Mouse (Mus musculus) MEL (cell line): ENCODE data around the gene Nxph4. TPM values are rescaled to one million over a fixed set of nuclear protein-coding genes. Genes with fewer than 3 reads are reported as not detected.
A peak's percentile ranks its signal among the peaks of the same experiment; 100 is the strongest.

Source experiments
- DNase-seq: peaks from one replicate; pipeline ENCODE4 v3.0.0; 2011; ENCODE audit warnings: low read depth, low spot score
- H3K27ac ChIP-seq: 2 replicates; pipeline ENCODE4 v1.5.1; 2012; ENCODE audit warnings: low read depth, mild to moderate bottlenecking, control low read depth, low read length, moderate library complexity; ENCODE audit not compliant: control insufficient read depth
- H3K27me3 ChIP-seq, 2 experiments: fragments of 150-350 bp in 1 of 2; sonication (generic) in 1 of 2; 2 replicates each; pipeline ENCODE4 v1.6.1; 2012; ENCODE audit warnings: low read length in 2 of 2, mild to moderate bottlenecking in 2 of 2, improper control_type of control experiment in 1 of 2, moderate library complexity in 1 of 2; ENCODE audit not compliant: insufficient read depth in 2 of 2, control insufficient read depth in 1 of 2
- H3K36me3 ChIP-seq, 2 experiments: 2 replicates each; pipeline ENCODE4 v1.6.1; 2012 to 2014; ENCODE audit warnings: low read length in 2 of 2, improper control_type of control experiment in 1 of 2, inconsistent platforms in 1 of 2, mild to moderate bottlenecking in 1 of 2; ENCODE audit not compliant: insufficient read depth in 2 of 2, control insufficient read depth in 1 of 2
- H3K4me1 ChIP-seq, 2 experiments: fragments of 150-350 bp in 1 of 2; sonication (generic) in 1 of 2; 2 replicates each; pipeline ENCODE4 v1.6.1; 2012; ENCODE audit warnings: low read length in 2 of 2, improper control_type of control experiment in 1 of 2, mild to moderate bottlenecking in 1 of 2; ENCODE audit not compliant: insufficient read depth in 2 of 2, control insufficient read depth in 1 of 2
- H3K4me3 ChIP-seq, 2 experiments: fragments of 150-350 bp in 1 of 2; sonication (generic) in 1 of 2; 2 replicates each; pipeline ENCODE4 v1.5.1; 2012; ENCODE audit warnings: low read depth in 2 of 2, low read length in 2 of 2, mild to moderate bottlenecking in 2 of 2, moderate library complexity in 2 of 2, control low read depth in 1 of 2, improper control_type of control experiment in 1 of 2; ENCODE audit not compliant: control insufficient read depth in 1 of 2, insufficient read depth in 1 of 2
- H3K79me2 ChIP-seq: 2 replicates; pipeline ENCODE4 v1.6.1; 2012; ENCODE audit warnings: mild to moderate bottlenecking, low read length, moderate library complexity; ENCODE audit not compliant: control insufficient read depth, poor library complexity, insufficient read depth
- H3K9ac ChIP-seq: 2 replicates; pipeline ENCODE4 v1.6.1; 2012; ENCODE audit warnings: low read depth, mild to moderate bottlenecking, control low read depth, low read length, moderate library complexity; ENCODE audit not compliant: control insufficient read depth, poor library complexity, severe bottlenecking
- H3K9me3 ChIP-seq: fragments of 150-350 bp; sonication (generic); replicated peaks from 2 replicates; pipeline ENCODE4 v1.6.1; 2012; ENCODE audit warnings: mild to moderate bottlenecking, low read length, improper control_type of control experiment, moderate library complexity; ENCODE audit not compliant: insufficient read depth
- BHLHE40 ChIP-seq: IDR thresholded peaks from 2 replicates; pipeline ENCODE4 v1.6.1; 2012; ENCODE audit warnings: low read depth, mild to moderate bottlenecking, inconsistent platforms, low read length, improper control_type of control experiment, borderline replicate concordance
- CTCF ChIP-seq, 3 experiments: IDR thresholded peaks in 2 of 3; conservative IDR thresholded peaks in 1 of 3; 2 replicates each; pipeline ENCODE4 v1.5.1; 2011 to 2012; ENCODE audit warnings: low read length in 3 of 3, low read depth in 2 of 3, mild to moderate bottlenecking in 2 of 3, improper control_type of control experiment in 1 of 3, inconsistent platforms in 1 of 3, mixed read lengths in 1 of 3, moderate library complexity in 1 of 3; ENCODE audit not compliant: control insufficient read depth in 1 of 3, insufficient read depth in 1 of 3, poor library complexity in 1 of 3, severe bottlenecking in 1 of 3
- E2F4 ChIP-seq: IDR thresholded peaks from 2 replicates; pipeline ENCODE4 v1.6.1; 2011; ENCODE audit warnings: low read depth, low read length, improper control_type of control experiment, borderline replicate concordance
- ELF1 ChIP-seq: IDR thresholded peaks from 2 replicates; pipeline ENCODE4 v1.6.1; 2014; ENCODE audit warnings: low read depth, mild to moderate bottlenecking, inconsistent platforms, low read length, improper control_type of control experiment, moderate library complexity
- EP300 ChIP-seq, 2 experiments: IDR thresholded peaks; 2 replicates each; pipeline ENCODE4 v1.6.1; 2011; ENCODE audit warnings: improper control_type of control experiment in 2 of 2, low read length in 2 of 2, low read depth in 1 of 2, mild to moderate bottlenecking in 1 of 2
- ETS1 ChIP-seq: IDR thresholded peaks from 2 replicates; pipeline ENCODE4 v1.6.1; 2012; ENCODE audit warnings: low read depth, mild to moderate bottlenecking, inconsistent platforms, low read length, improper control_type of control experiment, moderate library complexity
- GATA1 ChIP-seq: IDR thresholded peaks from 2 replicates; pipeline ENCODE4 v1.6.1; 2011; ENCODE audit warnings: low read depth, low read length, improper control_type of control experiment
- HCFC1 ChIP-seq: IDR thresholded peaks from 2 replicates; pipeline ENCODE4 v1.6.1; 2012; ENCODE audit warnings: low read depth, mild to moderate bottlenecking, inconsistent platforms, low read length, improper control_type of control experiment, moderate library complexity
- JUND ChIP-seq: IDR thresholded peaks from 2 replicates; pipeline ENCODE4 v1.6.1; 2011; ENCODE audit warnings: low read depth, mild to moderate bottlenecking, improper control_type of control experiment, low read length
- KAT2A ChIP-seq: conservative IDR thresholded peaks from 2 replicates; pipeline ENCODE4 v1.6.1; 2012; ENCODE audit warnings: low read depth, low read length, improper control_type of control experiment, inconsistent platforms
- MAFK ChIP-seq: IDR thresholded peaks from 2 replicates; pipeline ENCODE4 v1.6.1; 2011; ENCODE audit warnings: low read depth, mild to moderate bottlenecking, low read length, improper control_type of control experiment, borderline replicate concordance
- MAZ ChIP-seq: IDR thresholded peaks from 2 replicates; pipeline ENCODE4 v1.6.1; 2012; ENCODE audit warnings: low read depth, mild to moderate bottlenecking, inconsistent platforms, low read length, improper control_type of control experiment
- MXI1 ChIP-seq: IDR thresholded peaks from 2 replicates; pipeline ENCODE4 v1.6.1; 2011; ENCODE audit warnings: mild to moderate bottlenecking, low read depth, low read length, improper control_type of control experiment
- MYB ChIP-seq: IDR thresholded peaks from 2 replicates; pipeline ENCODE4 v1.6.1; 2011; ENCODE audit warnings: mild to moderate bottlenecking, low read depth, low read length, improper control_type of control experiment
- MYC ChIP-seq: IDR thresholded peaks from 2 replicates; pipeline ENCODE4 v1.6.1; 2011; ENCODE audit warnings: low read depth, mild to moderate bottlenecking, low read length, improper control_type of control experiment, moderate library complexity
- NELFE ChIP-seq: IDR thresholded peaks from 2 replicates; pipeline ENCODE4 v1.6.1; 2011; ENCODE audit warnings: low read depth, low read length, improper control_type of control experiment
- NRF1 ChIP-seq: IDR thresholded peaks from 2 replicates; pipeline ENCODE4 v1.6.1; 2014; ENCODE audit warnings: low read depth, mild to moderate bottlenecking, inconsistent platforms, low read length, improper control_type of control experiment, moderate library complexity; ENCODE audit not compliant: poor library complexity, insufficient read depth, severe bottlenecking
- POLR2A ChIP-seq, 2 experiments: IDR thresholded peaks; 2 replicates each; pipeline ENCODE4 v1.6.1; 2011 to 2012; ENCODE audit warnings: low read length in 2 of 2, mild to moderate bottlenecking in 2 of 2, control low read depth in 1 of 2, improper control_type of control experiment in 1 of 2, low read depth in 1 of 2, moderate library complexity in 1 of 2; ENCODE audit not compliant: control insufficient read depth in 1 of 2, insufficient read depth in 1 of 2, poor library complexity in 1 of 2
- POLR2AphosphoS5 ChIP-seq: IDR thresholded peaks from 2 replicates; pipeline ENCODE4 v1.6.1; 2012; ENCODE audit warnings: low read depth, borderline replicate concordance, mild to moderate bottlenecking, inconsistent platforms, low read length, moderate library complexity, mixed read lengths
- RAD21 ChIP-seq: IDR thresholded peaks from 2 replicates; pipeline ENCODE4 v1.6.1; 2011; ENCODE audit warnings: mild to moderate bottlenecking, low read depth, low read length, improper control_type of control experiment
- RCOR1 ChIP-seq: IDR thresholded peaks from 2 replicates; pipeline ENCODE4 v1.6.1; 2012; ENCODE audit warnings: low read depth, mild to moderate bottlenecking, inconsistent platforms, low read length, improper control_type of control experiment
- SIN3A ChIP-seq: IDR thresholded peaks from 2 replicates; pipeline ENCODE4 v1.6.1; 2012; ENCODE audit warnings: low read length, improper control_type of control experiment, inconsistent platforms
- TBP ChIP-seq: IDR thresholded peaks from 2 replicates; pipeline ENCODE4 v1.8.0; 2011; ENCODE audit warnings: low read depth, low read length, improper control_type of control experiment
- TCF12 ChIP-seq: IDR thresholded peaks from 2 replicates; pipeline ENCODE4 v1.6.1; 2014; ENCODE audit warnings: low read depth, mild to moderate bottlenecking, inconsistent platforms, low read length, improper control_type of control experiment, moderate library complexity
- USF1 ChIP-seq: IDR thresholded peaks from 2 replicates; pipeline ENCODE4 v1.6.1; 2014; ENCODE audit warnings: low read depth, mild to moderate bottlenecking, inconsistent platforms, low read length, improper control_type of control experiment, moderate library complexity
- ZC3H11A ChIP-seq: IDR thresholded peaks from 2 replicates; pipeline ENCODE4 v1.6.1; 2012; ENCODE audit warnings: low read depth, mild to moderate bottlenecking, inconsistent platforms, low read length, improper control_type of control experiment
- ZKSCAN1 ChIP-seq: IDR thresholded peaks from 2 replicates; pipeline ENCODE4 v1.6.1; 2012; ENCODE audit warnings: low read depth, mild to moderate bottlenecking, inconsistent platforms, low read length, improper control_type of control experiment, moderate library complexity
- ZMIZ1 ChIP-seq: IDR thresholded peaks from 2 replicates; pipeline ENCODE4 v1.6.1; 2012; ENCODE audit warnings: low read depth, mild to moderate bottlenecking, inconsistent platforms, low read length, improper control_type of control experiment, moderate library complexity
- polyA plus RNA-seq, 2 experiments: library from polyadenylated mRNA; stranded (reverse) in 1 of 2; unstranded in 1 of 2; fragments of >175 nt in 1 of 2; fragments of >200 nt in 1 of 2; gene quantifications; 2 replicates each; pipeline versions ENCODE4 v1.2.1 to v1.2.4; 2012; ENCODE audit warnings: low replicate concordance in 2 of 2, low read depth in 1 of 2; ENCODE audit not compliant: insufficient read length in 2 of 2, insufficient read depth in 1 of 2, missing spikeins in 1 of 2
- total RNA-seq: library from RNA; depleted of rRNA; stranded (reverse); fragments of 300-350 nt; gene quantifications from 2 replicates; pipeline ENCODE4 v1.2.3, GENCODE M21; 2012

The Nxph4 gene
- total and polyA plus RNA-seq, 3 experiments = 0.24 TPM; not detected in 2

- Histone ChIP-seq H3K27me3 (no peaks in the 10 kb centered on the region), H3K27ac (peak overlapping the region; percentile 83), H3K9me3 (no peaks in the 10 kb centered on the region), H3K36me3 (peaks cover 0 to 11% of the 10 kb centered on the region in 2 experiments; a peak in 2 of 4 replicates), H3K79me2 (no peaks in the 10 kb centered on the region; the same call in 1 of the 2 replicates), H3K4me3 (peak overlapping the region; percentile 45 to 56), H3K9ac (peak overlapping the region; percentile 65), H3K4me1 (peaks cover 0 to 33% of the 10 kb centered on the region in 2 experiments; a peak in 3 of 4 replicates)
- TF ChIP-seq MYC = no peak
- peak; percentile 96 for TF ChIP-seq MAZ
- TF ChIP-seq GATA1 = no peak
- no peak for TF ChIP-seq POLR2AphosphoS5
- 0 out of 2 replicates have a peak, but pooled peaks have one; percentile 17 for TF ChIP-seq ZC3H11A
- no peak; the same call in 1 of the 2 replicates for TF ChIP-seq ZKSCAN1
- 0 out of 2 replicates have a peak, but pooled peaks have one; percentile 27 for TF ChIP-seq NRF1
- TF ChIP-seq JUND = no peak
- TF ChIP-seq RCOR1 = 0 out of 2 replicates have a peak, but pooled peaks have one; percentile 35
- no peak for TF ChIP-seq TBP
- TF ChIP-seq E2F4 = no peak
- TF ChIP-seq TCF12 = peak; percentile 53
- peak in 1 of 2 experiments; percentile 43; a peak in 2 of 4 replicates for TF ChIP-seq EP300 (IDR thresholded peaks at IDR 0.05; ENCODE audit: low read depth in 1 of 2, low read length in 2 of 2)
- no peak for TF ChIP-seq MXI1
- TF ChIP-seq ELF1 = peak; percentile 32; the same call in 1 of the 2 replicates
- no peak for TF ChIP-seq MAFK
- TF ChIP-seq POLR2A (IDR thresholded peaks at IDR 0.05; ENCODE audit: control insufficient read depth in 1 of 2, insufficient read depth in 1 of 2, low read depth in 1 of 2, low read length in 2 of 2, poor library complexity in 1 of 2) = peak in 1 of 2 experiments; percentile 23; a peak in 1 of 4 replicates
- peak; percentile 54; the same call in 1 of the 2 replicates for TF ChIP-seq BHLHE40
- TF ChIP-seq ETS1 = peak; percentile 45
- TF ChIP-seq CTCF (IDR thresholded peaks at IDR 0.05 in 2 of 3, conservative IDR thresholded peaks at IDR 0.05 in 1 of 3; ENCODE audit: control insufficient read depth in 1 of 3, insufficient read depth in 1 of 3, low read depth in 2 of 3, low read length in 3 of 3, poor library complexity in 1 of 3, severe bottlenecking in 1 of 3) = peak in 1 of 3 experiments; percentile 9; a peak in 1 of 6 replicates
- no peak for TF ChIP-seq RAD21
- peak; percentile 71 for TF ChIP-seq HCFC1
- peak; percentile 49; the same call in 1 of the 2 replicates for TF ChIP-seq NELFE
- TF ChIP-seq SIN3A = peak; percentile 54
- TF ChIP-seq MYB = no peak
- TF ChIP-seq KAT2A = no peak
- TF ChIP-seq USF1 = 0 out of 2 replicates have a peak, but pooled peaks have one; percentile 27
- TF ChIP-seq ZMIZ1 = no peak
- DNase-seq = peak; percentile 93
Measured at GRCm38 (mm10) chr10:127513501-127514091, 20.8 kb downstream of the Nxph4 start.
